Mouse (Mus musculus): Measurements from ENCODE around the gene Gpt2. TPM values are rescaled to one million over a fixed set of nuclear protein-coding genes. Genes with fewer than 3 reads are reported as not detected.

Gpt2 gene
- total and polyA plus RNA-seq, 2 experiments from 2014 or later, result 6.7 to 25.1 TPM

- no peak overlapping the region for H3K4me3 ChIP-seq (ENCODE audit: low read depth, low read length)
- no peak overlapping the region for H3K9ac ChIP-seq (replicated peaks; ENCODE audit: low read depth, low read length)
- no peak overlapping the region for H3K27ac ChIP-seq (ENCODE audit: low read depth)
- DNase-seq (ENCODE audit: low spot score) (no peak), ATAC-seq (ENCODE audit: insufficient read depth, low read depth) (no peak)
- TF ChIP-seq EP300 (IDR thresholded peaks at IDR 0.05; ENCODE audit: low read depth), result no peak
- no peak for TF ChIP-seq CTCF (IDR thresholded peaks at IDR 0.05; ENCODE audit: low read depth)
- H3K9me3 ChIP-seq (replicated peaks; ENCODE audit: control insufficient read depth, low read length), result no peaks in the 10 kb centered on the region
- no peaks in the 10 kb centered on the region for H3K27me3 ChIP-seq (ENCODE audit: control insufficient read depth, insufficient read depth, low read length)
- peaks cover 63% of the 10 kb centered on the region for H3K36me3 ChIP-seq (replicated peaks; ENCODE audit: control insufficient read depth, insufficient read depth, low read length)
- H3K4me1 ChIP-seq (ENCODE audit: control insufficient read depth, insufficient read depth), result no peaks in the 10 kb centered on the region
- no peak overlapping the region for H3K4me2 ChIP-seq (ENCODE audit: low read depth, low read length)
- WGBS, result 92% methylated on average over 2 of the region's 2 CpGs
Observed at GRCm38 (mm10) chr8:85536332-85536731, 44.0 kb downstream of the Gpt2 start.

GRCm38 (mm10) chr8:85551934-85552333 is 59.6 kb downstream of the Gpt2 start:
- Histone ChIP-seq H3K36me3 (replicated peaks; ENCODE audit: control insufficient read depth, insufficient read depth, low read length) (peaks cover 56% of the 10 kb centered on the region), H3K4me2 (ENCODE audit: low read depth, low read length) (no peak overlapping the region), H3K27me3 (ENCODE audit: control insufficient read depth, insufficient read depth, low read length) (no peaks in the 10 kb centered on the region), H3K4me1 (ENCODE audit: control insufficient read depth, insufficient read depth) (0 out of 2 replicates have a peak, but pooled peaks cover 8% of the 10 kb centered on the region), H3K4me3 (ENCODE audit: low read depth, low read length) (no peak overlapping the region), H3K9ac (replicated peaks; ENCODE audit: low read depth, low read length) (no peak overlapping the region), H3K27ac (ENCODE audit: low read depth) (no peak overlapping the region), H3K9me3 (replicated peaks; ENCODE audit: control insufficient read depth, low read length) (no peaks in the 10 kb centered on the region)
- DNase-seq (ENCODE audit: low spot score) (no peak), ATAC-seq (ENCODE audit: insufficient read depth, low read depth) (no peak)
- TF ChIP-seq CTCF (IDR thresholded peaks at IDR 0.05; ENCODE audit: low read depth), result 0 out of 2 replicates have a peak, but pooled peaks have one; percentile 3
- no peak for TF ChIP-seq EP300 (IDR thresholded peaks at IDR 0.05; ENCODE audit: low read depth)
- 92% methylated on average over 1 of the region's 1 CpGs for WGBS

- TF ChIP-seq EP300 (IDR thresholded peaks at IDR 0.05; ENCODE audit: low read depth), result no peak
- no peak for TF ChIP-seq CTCF (IDR thresholded peaks at IDR 0.05; ENCODE audit: low read depth)
- ATAC-seq (ENCODE audit: insufficient read depth, low read depth) (peak; percentile 74), DNase-seq (ENCODE audit: low spot score) (peak; percentile 31)
- peak overlapping the region; percentile 97 for H3K9ac ChIP-seq (replicated peaks; ENCODE audit: low read depth, low read length)
- H3K4me3 ChIP-seq (ENCODE audit: low read depth, low read length), result peak overlapping the region; percentile 95
- H3K9me3 ChIP-seq (replicated peaks; ENCODE audit: control insufficient read depth, low read length), result no peaks in the 10 kb centered on the region
- H3K4me2 ChIP-seq (ENCODE audit: low read depth, low read length), result peak overlapping the region; percentile 96
- peak overlapping the region; percentile 96 for H3K27ac ChIP-seq (ENCODE audit: low read depth)
- H3K4me1 ChIP-seq (ENCODE audit: control insufficient read depth, insufficient read depth), result 0 out of 2 replicates have a peak, but pooled peaks cover 11% of the 10 kb centered on the region
- under 1% methylated on average over 48 of the region's 66 CpGs for WGBS
- no peaks in the 10 kb centered on the region for H3K27me3 ChIP-seq (ENCODE audit: control insufficient read depth, insufficient read depth, low read length)
- peaks cover 30% of the 10 kb centered on the region for H3K36me3 ChIP-seq (replicated peaks; ENCODE audit: control insufficient read depth, insufficient read depth, low read length)
Observed at GRCm38 (mm10) chr8:85554391-85555180, 62.2 kb downstream of the Gpt2 start.

GRCm38 (mm10) chr8:85555181-85556145 is 63.1 kb downstream of the Gpt2 start, which contains the start of gene Dnaja2:
Gene Dnaja2, minus strand, starts transcription at chr8:85555344.
- H3K4me1 ChIP-seq (ENCODE audit: control insufficient read depth, insufficient read depth), result 0 out of 2 replicates have a peak, but pooled peaks cover 11% of the 10 kb centered on the region
- H3K27me3 ChIP-seq (ENCODE audit: control insufficient read depth, insufficient read depth, low read length), result no peaks in the 10 kb centered on the region
- H3K4me2 ChIP-seq (ENCODE audit: low read depth, low read length), result peak within 1 kb of the TSS; percentile 96
- ATAC-seq (ENCODE audit: insufficient read depth, low read depth), result peak; percentile 95
- under 1% methylated on average over 64 of the region's 77 CpGs for WGBS
- H3K27ac ChIP-seq (ENCODE audit: low read depth), result peak within 1 kb of the TSS; percentile 96
- peaks cover 21% of the 10 kb centered on the region for H3K36me3 ChIP-seq (replicated peaks; ENCODE audit: control insufficient read depth, insufficient read depth, low read length)
- peak within 1 kb of the TSS; percentile 97 for H3K9ac ChIP-seq (replicated peaks; ENCODE audit: low read depth, low read length)
- peak within 1 kb of the TSS; percentile 95 for H3K4me3 ChIP-seq (ENCODE audit: low read depth, low read length)
- H3K9me3 ChIP-seq (replicated peaks; ENCODE audit: control insufficient read depth, low read length), result no peaks in the 10 kb centered on the region
- peak; percentile 80 for DNase-seq (ENCODE audit: low spot score)
- TF ChIP-seq CTCF (IDR thresholded peaks at IDR 0.05; ENCODE audit: low read depth) (no peak), EP300 (IDR thresholded peaks at IDR 0.05; ENCODE audit: low read depth) (no peak)

- peaks cover 18% of the 10 kb centered on the region; the same call in 1 of the 2 replicates for H3K4me1 ChIP-seq (ENCODE audit: control insufficient read depth, insufficient read depth)
- no peak overlapping the region for H3K9ac ChIP-seq (replicated peaks; ENCODE audit: low read depth, low read length)
- no peak for DNase-seq (ENCODE audit: low spot score)
- H3K27ac ChIP-seq (ENCODE audit: low read depth), result peak overlapping the region; percentile 16
- H3K4me3 ChIP-seq (ENCODE audit: low read depth, low read length), result no peak overlapping the region
- no peaks in the 10 kb centered on the region for H3K9me3 ChIP-seq (replicated peaks; ENCODE audit: control insufficient read depth, low read length)
- H3K4me2 ChIP-seq (ENCODE audit: low read depth, low read length), result no peak overlapping the region
- TF ChIP-seq EP300 (IDR thresholded peaks at IDR 0.05; ENCODE audit: low read depth) (no peak), CTCF (IDR thresholded peaks at IDR 0.05; ENCODE audit: low read depth) (no peak)
- WGBS, result 79% methylated on average over 2 of the region's 2 CpGs
- no peak for ATAC-seq (ENCODE audit: insufficient read depth, low read depth)
- no peaks in the 10 kb centered on the region for H3K27me3 ChIP-seq (ENCODE audit: control insufficient read depth, insufficient read depth, low read length)
- H3K36me3 ChIP-seq (replicated peaks; ENCODE audit: control insufficient read depth, insufficient read depth, low read length), result peaks cover 11% of the 10 kb centered on the region
Observed at GRCm38 (mm10) chr8:85556986-85557600, 64.7 kb downstream of the Gpt2 start.
